Mouse (Mus musculus) CH12.LX (cell line): Measurements from ENCODE around the gene Atg2b. TPM values are rescaled to one million over a fixed set of nuclear protein-coding genes. Genes with fewer than 3 reads are reported as not detected.

ENCODE experiments used
- DNase-seq: peaks from one replicate; pipeline ENCODE4 v3.0.0-alpha.2; 2013; ENCODE audit errors: extremely low read depth
- H3K27ac ChIP-seq: 2 replicates; pipeline ENCODE4 v1.5.1; 2012; ENCODE audit warnings: low read depth, mild to moderate bottlenecking, control low read depth, moderate library complexity; ENCODE audit not compliant: insufficient read depth
- H3K27me3 ChIP-seq: replicated peaks from 2 replicates; pipeline ENCODE3; 2012; ENCODE audit warnings: inconsistent platforms
- H3K36me3 ChIP-seq, 2 experiments: replicated peaks in 1 of 2; 2 replicates each; pipeline versions ENCODE3 to v1.6.1; 2012; ENCODE audit warnings: inconsistent platforms in 1 of 2, low read length in 1 of 2, mild to moderate bottlenecking in 1 of 2, mixed read lengths in 1 of 2, moderate library complexity in 1 of 2; ENCODE audit not compliant: control insufficient read depth in 1 of 2, insufficient read depth in 1 of 2
- H3K4me1 ChIP-seq, 2 experiments: 2 replicates each; pipeline ENCODE4 v1.6.1; 2012; ENCODE audit warnings: inconsistent platforms in 1 of 2, moderate library complexity in 1 of 2; ENCODE audit not compliant: insufficient read depth in 2 of 2, control insufficient read depth in 1 of 2
- H3K4me2 ChIP-seq: 2 replicates; pipeline ENCODE4 v1.6.1; 2012; ENCODE audit warnings: low read depth, mild to moderate bottlenecking, control low read depth; ENCODE audit not compliant: poor library complexity, insufficient read depth, severe bottlenecking
- H3K4me3 ChIP-seq, 3 experiments: fragments of 150-350 bp in 1 of 3; sonication (generic) in 1 of 3; replicated peaks in 1 of 3; 2 replicates each; pipeline versions ENCODE3 to v1.5.1; 2011 to 2012; ENCODE audit warnings: low read depth in 2 of 3, low read length in 2 of 3, mild to moderate bottlenecking in 2 of 3, moderate library complexity in 2 of 3, control low read depth in 1 of 3, improper control_type of control experiment in 1 of 3, inconsistent platforms in 1 of 3, mixed read lengths in 1 of 3; ENCODE audit not compliant: poor library complexity in 1 of 3
- H3K79me2 ChIP-seq: replicated peaks from 2 replicates; pipeline ENCODE4 v1.6.1; 2012; ENCODE audit warnings: mild to moderate bottlenecking, moderate library complexity; ENCODE audit not compliant: control insufficient read depth, poor library complexity, insufficient read depth, severe bottlenecking; ENCODE audit errors: extremely low read depth
- H3K9ac ChIP-seq: 2 replicates; pipeline ENCODE4 v1.6.1; 2012; ENCODE audit warnings: low read depth, mild to moderate bottlenecking, control low read depth, moderate library complexity; ENCODE audit not compliant: insufficient read depth
- H3K9me3 ChIP-seq: replicated peaks from 2 replicates; pipeline ENCODE3; 2012; ENCODE audit warnings: low read length, inconsistent platforms, mixed read lengths
- BHLHE40 ChIP-seq: IDR thresholded peaks from 2 replicates; pipeline ENCODE4 v1.6.1; 2011; ENCODE audit warnings: mild to moderate bottlenecking, low read depth, low read length, improper control_type of control experiment
- CHD2 ChIP-seq: IDR thresholded peaks from 2 replicates; pipeline ENCODE4 v1.6.1; 2011; ENCODE audit warnings: low read length, improper control_type of control experiment
- CTCF ChIP-seq, 2 experiments: IDR thresholded peaks in 1 of 2; conservative IDR thresholded peaks in 1 of 2; 2 replicates each; pipeline ENCODE4 v1.5.1; 2011 to 2012; ENCODE audit warnings: low read depth in 2 of 2, low read length in 2 of 2, improper control_type of control experiment in 1 of 2, inconsistent platforms in 1 of 2, mild to moderate bottlenecking in 1 of 2, moderate library complexity in 1 of 2
- E2F4 ChIP-seq: IDR thresholded peaks from 2 replicates; pipeline ENCODE4 v1.6.1; 2011; ENCODE audit warnings: low read depth, low read length, improper control_type of control experiment; ENCODE audit not compliant: insufficient replicate concordance
- ELF1 ChIP-seq: IDR thresholded peaks from 2 replicates; pipeline ENCODE4 v1.6.1; 2014; ENCODE audit warnings: low read depth, mild to moderate bottlenecking, inconsistent platforms, low read length, improper control_type of control experiment
- EP300 ChIP-seq: IDR thresholded peaks from 2 replicates; pipeline ENCODE4 v1.6.1; 2011; ENCODE audit warnings: low read length, improper control_type of control experiment
- ETS1 ChIP-seq: conservative IDR thresholded peaks from 2 replicates; pipeline ENCODE4 v1.6.1; 2012; ENCODE audit warnings: low read depth, mild to moderate bottlenecking, inconsistent platforms, low read length, improper control_type of control experiment, moderate library complexity
- GABPA ChIP-seq: IDR thresholded peaks from 2 replicates; pipeline ENCODE4 v1.6.1; 2012; ENCODE audit warnings: low read depth, low read length, improper control_type of control experiment, inconsistent platforms; ENCODE audit not compliant: insufficient replicate concordance
- HCFC1 ChIP-seq: IDR thresholded peaks from 2 replicates; pipeline ENCODE4 v1.6.1; 2012; ENCODE audit warnings: low read depth, mild to moderate bottlenecking, inconsistent platforms, low read length, improper control_type of control experiment
- JUND ChIP-seq: conservative IDR thresholded peaks from 2 replicates; pipeline ENCODE4 v1.6.1; 2011; ENCODE audit warnings: low read depth, low read length, improper control_type of control experiment
- MAFK ChIP-seq: IDR thresholded peaks from 2 replicates; pipeline ENCODE4 v1.6.1; 2011; ENCODE audit warnings: low read length, improper control_type of control experiment; ENCODE audit not compliant: insufficient replicate concordance
- MAZ ChIP-seq: IDR thresholded peaks from 2 replicates; pipeline ENCODE4 v1.6.1; 2012; ENCODE audit warnings: low read depth, mild to moderate bottlenecking, inconsistent platforms, low read length, improper control_type of control experiment, moderate library complexity
- MEF2A ChIP-seq: IDR thresholded peaks from 2 replicates; pipeline ENCODE4 v1.6.1; 2014; ENCODE audit warnings: low read depth, mild to moderate bottlenecking, inconsistent platforms, low read length, improper control_type of control experiment, borderline replicate concordance
- MYC ChIP-seq: IDR thresholded peaks from 2 replicates; pipeline ENCODE4 v1.6.1; 2011; ENCODE audit warnings: low read depth, mild to moderate bottlenecking, improper control_type of control experiment, low read length
- NELFE ChIP-seq: IDR thresholded peaks from 2 replicates; pipeline ENCODE4 v1.6.1; 2011; ENCODE audit warnings: low read depth, low read length, improper control_type of control experiment
- NRF1 ChIP-seq: IDR thresholded peaks from 2 replicates; pipeline ENCODE4 v1.6.1; 2014; ENCODE audit warnings: low read depth, mild to moderate bottlenecking, inconsistent platforms, low read length, improper control_type of control experiment, moderate library complexity
- PAX5 ChIP-seq: IDR thresholded peaks from 2 replicates; pipeline ENCODE4 v1.6.1; 2012; ENCODE audit warnings: low read length, inconsistent platforms, mixed read lengths
- POLR2A ChIP-seq: IDR thresholded peaks from 2 replicates; pipeline ENCODE4 v1.6.1; 2011; ENCODE audit warnings: low read depth, mild to moderate bottlenecking, improper control_type of control experiment, low read length
- RCOR1 ChIP-seq: conservative IDR thresholded peaks from 2 replicates; pipeline ENCODE4 v1.6.1; 2012; ENCODE audit warnings: low read depth, mild to moderate bottlenecking, inconsistent platforms, low read length, improper control_type of control experiment
- SIN3A ChIP-seq: IDR thresholded peaks from 2 replicates; pipeline ENCODE4 v1.6.1; 2012; ENCODE audit warnings: low read length, improper control_type of control experiment, inconsistent platforms
- SMC3 ChIP-seq: IDR thresholded peaks from 2 replicates; pipeline ENCODE4 v1.6.1; 2011; ENCODE audit warnings: low read depth, low read length, improper control_type of control experiment
- TBP ChIP-seq: conservative IDR thresholded peaks from 2 replicates; pipeline ENCODE4 v1.6.1; 2011; ENCODE audit warnings: low read depth, low read length, improper control_type of control experiment
- UBTF ChIP-seq: IDR thresholded peaks from 2 replicates; pipeline ENCODE4 v1.6.1; 2012; ENCODE audit warnings: low read depth, mild to moderate bottlenecking, inconsistent platforms, low read length, improper control_type of control experiment, moderate library complexity
- USF1 ChIP-seq: IDR thresholded peaks from 2 replicates; pipeline ENCODE4 v1.6.1; 2014; ENCODE audit warnings: low read depth, mild to moderate bottlenecking, inconsistent platforms, low read length, improper control_type of control experiment
- ZC3H11A ChIP-seq: IDR thresholded peaks from 2 replicates; pipeline ENCODE4 v1.6.1; 2012; ENCODE audit warnings: low read depth, mild to moderate bottlenecking, inconsistent platforms, low read length, improper control_type of control experiment
- ZKSCAN1 ChIP-seq: IDR thresholded peaks from 2 replicates; pipeline ENCODE4 v1.6.1; 2012; ENCODE audit warnings: low read depth, inconsistent platforms, low read length, improper control_type of control experiment, borderline replicate concordance
- ZNF384 ChIP-seq: IDR thresholded peaks from 2 replicates; pipeline ENCODE4 v1.6.1; 2012; ENCODE audit warnings: low read depth, low read length, improper control_type of control experiment, inconsistent platforms
- dilution Hi-C: fragments of 300-500 bp; cut with MboI; formaldehyde crosslinking; loops from 2 replicates; pipeline ENCODE4 v1.14.3; 2020; ENCODE audit warnings: low sequenced_read_pairs; ENCODE audit not compliant: extremely low pct_unique_long_range_greater_than_20kb, extremely low pct_ligation_motif_present
- in situ Hi-C: fragments of 300-500 bp; cut with MboI; formaldehyde crosslinking; loops from 3 replicates; pipeline ENCODE4 v1.14.3; 2019; ENCODE audit warnings: low sequenced_read_pairs, low pct_ligation_motif_present, low pct_unique_long_range_greater_than_20kb, mixed read lengths
- polyA plus RNA-seq: library from polyadenylated mRNA; unstranded; fragments of >175 nt; gene quantifications from 2 replicates; pipeline ENCODE4 v1.2.1, GENCODE M21; 2012; ENCODE audit warnings: low read depth; ENCODE audit not compliant: insufficient read length
- total RNA-seq, 2 experiments: library from RNA; depleted of rRNA; stranded (reverse); fragments of 300-350 nt in 1 of 2; fragments of >200 nt in 1 of 2; gene quantifications; 2 replicates each; pipeline ENCODE4 v1.2.3; 2012 to 2014

Gene Atg2b
- total and polyA plus RNA-seq, 3 experiments, result 26.9 to 28.5 (median 28.4) TPM

- Histone ChIP-seq H3K27ac (no peak overlapping the region), H3K4me1 (peaks cover 5 to 57% of the 10 kb centered on the region in 2 experiments; a peak in 3 of 4 replicates), H3K4me3 (no peak overlapping the region)
- in situ Hi-C loops (no loop called here), dilution Hi-C loops (no loop called here)
- TF ChIP-seq HCFC1, result no peak
- no peak for TF ChIP-seq NRF1
- TF ChIP-seq TBP, result no peak
- TF ChIP-seq EP300, result peak; percentile 48
- no peak for TF ChIP-seq RCOR1
- no peak for TF ChIP-seq PAX5
- TF ChIP-seq GABPA, result no peak
- TF ChIP-seq BHLHE40, result peak; percentile 68
- no peak for TF ChIP-seq USF1
- TF ChIP-seq SMC3, result no peak
- no peak for TF ChIP-seq NELFE
- TF ChIP-seq ELF1, result peak; percentile 15; the same call in 1 of the 2 replicates
- no peak for TF ChIP-seq ZNF384
- no peak for TF ChIP-seq MEF2A
- no peak for TF ChIP-seq CTCF (conservative IDR thresholded peaks at IDR 0.05 in 1 of 2, IDR thresholded peaks at IDR 0.05 in 1 of 2; ENCODE audit: low read depth in 2 of 2, low read length in 2 of 2)
- no peak for TF ChIP-seq ZKSCAN1
- no peak for TF ChIP-seq UBTF
- no peak for TF ChIP-seq CHD2
- TF ChIP-seq E2F4, result no peak
- TF ChIP-seq MAZ, result no peak
- TF ChIP-seq SIN3A, result no peak
- TF ChIP-seq JUND, result 0 out of 2 replicates have a peak, but pooled peaks have one; percentile 13
- TF ChIP-seq ETS1, result peak; percentile 81
- TF ChIP-seq ZC3H11A, result no peak
- no peak for TF ChIP-seq POLR2A
- TF ChIP-seq MAFK, result no peak
- TF ChIP-seq MYC, result no peak
- TF ChIP-seq, all 38 proteins: peak for 5
- peak; percentile 92 for DNase-seq
- H3K4me2 ChIP-seq, result no peak overlapping the region
- H3K27me3 ChIP-seq, result no peaks in the 10 kb centered on the region
- H3K9me3 ChIP-seq, result no peaks in the 10 kb centered on the region
- H3K79me2 ChIP-seq, result no peaks in the 10 kb centered on the region
- no peak overlapping the region for H3K9ac ChIP-seq
- H3K36me3 ChIP-seq, result no peaks in the 10 kb centered on the region
These were observed 87.9 kb downstream of the Atg2b start for GRCm38 (mm10) chr12:105597135-105597534.
